Mouse (Mus musculus): ENCODE results near the gene Csmd2. TPM values are rescaled to one million over a fixed set of nuclear protein-coding genes. Genes with fewer than 3 reads are reported as not detected.

The Csmd2 gene
- total RNA-seq, 2 experiments from 2014 or later, result 43.1 to 48.9 TPM

DNA sequence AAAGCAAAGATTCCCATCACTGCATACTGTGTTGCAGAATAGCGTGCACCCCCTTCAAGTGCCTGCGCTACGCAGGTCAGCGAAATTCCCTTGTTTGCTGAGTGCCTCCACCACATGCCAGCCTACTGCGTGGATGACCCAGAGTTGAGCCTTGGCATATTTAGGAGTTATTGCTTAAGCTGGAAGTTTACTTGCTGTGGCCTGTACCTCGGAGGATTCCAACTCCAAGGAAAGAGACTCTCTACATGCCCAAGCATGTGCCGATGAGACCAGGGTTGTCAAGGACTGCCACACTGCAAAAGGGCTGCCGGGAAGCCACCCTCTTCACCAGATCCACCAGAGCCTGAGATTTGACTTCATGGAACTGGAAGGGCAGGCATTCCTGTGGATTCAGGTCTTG, 182.5 kb downstream of the Csmd2 start:
- DNase-seq (ENCODE audit: low spot score in 2 of 2), result no peak
- Histone ChIP-seq H3K4me3 (no peak overlapping the region), H3K27ac (no peak overlapping the region)
- no peak for TF ChIP-seq CTCF (conservative IDR thresholded peaks at IDR 0.05)

- Histone ChIP-seq H3K4me3 (no peak overlapping the region), H3K27ac (peak overlapping the region; percentile 39; the same call in 1 of the 2 replicates)
- TF ChIP-seq CTCF (conservative IDR thresholded peaks at IDR 0.05), result no peak
- DNase-seq (ENCODE audit: low spot score in 2 of 2), result peak in 1 of 2 experiments; percentile 38
Observed at GRCm38 (mm10) chr4:128171233-128171632, 183.6 kb downstream of the Csmd2 start.

DNA sequence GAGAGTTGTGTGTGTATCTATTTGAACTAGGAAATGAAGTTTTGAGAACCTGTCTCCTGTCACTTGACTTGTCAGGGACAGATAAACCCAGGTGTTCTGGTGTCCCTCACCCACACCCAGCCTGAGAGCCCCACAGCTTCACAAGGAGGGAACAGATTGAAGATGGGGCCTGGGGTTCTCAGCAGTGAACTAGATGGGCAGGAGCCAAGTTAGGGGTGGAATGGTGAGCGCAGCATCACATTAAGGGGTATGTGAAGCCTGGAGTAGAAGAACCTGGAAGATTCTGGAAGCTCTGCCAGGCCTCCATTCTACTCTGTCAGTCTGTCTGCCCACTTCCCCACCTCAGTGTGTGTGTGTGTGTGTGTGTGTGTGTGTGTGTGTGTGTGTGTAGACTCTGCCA, 184.0 kb downstream of the Csmd2 start:
- Histone ChIP-seq H3K27ac (peak overlapping the region; percentile 39; the same call in 1 of the 2 replicates), H3K4me3 (no peak overlapping the region)
- no peak for DNase-seq (ENCODE audit: low spot score in 2 of 2)
- TF ChIP-seq CTCF (conservative IDR thresholded peaks at IDR 0.05), result no peak

GRCm38 (mm10) chr4:128178974-128179373, 191.3 kb downstream of the Csmd2 start:
- Histone ChIP-seq H3K4me3 (no peak overlapping the region), H3K27ac (no peak overlapping the region)
- no peak for DNase-seq (ENCODE audit: low spot score in 2 of 2)
- no peak for TF ChIP-seq CTCF (conservative IDR thresholded peaks at IDR 0.05)

DNA sequence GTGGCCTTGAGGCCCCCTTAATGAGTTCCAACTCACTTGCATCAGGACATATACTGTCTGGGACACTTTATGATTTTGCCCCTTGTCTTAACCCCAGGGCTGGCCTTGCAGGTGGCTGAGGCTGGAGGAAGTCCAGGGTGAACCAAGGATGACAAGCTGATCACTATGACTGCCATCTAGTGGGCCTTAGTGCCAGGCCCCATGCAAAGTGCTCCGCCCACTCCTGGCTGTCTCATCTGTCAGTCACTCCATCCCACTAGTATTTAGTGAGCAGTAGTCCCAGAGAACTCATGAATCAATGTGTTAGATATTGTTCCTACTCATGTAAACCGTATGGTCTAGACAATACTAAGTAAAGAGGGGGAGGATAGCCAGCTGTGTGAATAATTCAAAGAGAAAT, 191.9 kb downstream of the Csmd2 start:
- Histone ChIP-seq H3K4me3 (no peak overlapping the region), H3K27ac (no peak overlapping the region)
- peak; percentile 75 for TF ChIP-seq CTCF (conservative IDR thresholded peaks at IDR 0.05)

DNA sequence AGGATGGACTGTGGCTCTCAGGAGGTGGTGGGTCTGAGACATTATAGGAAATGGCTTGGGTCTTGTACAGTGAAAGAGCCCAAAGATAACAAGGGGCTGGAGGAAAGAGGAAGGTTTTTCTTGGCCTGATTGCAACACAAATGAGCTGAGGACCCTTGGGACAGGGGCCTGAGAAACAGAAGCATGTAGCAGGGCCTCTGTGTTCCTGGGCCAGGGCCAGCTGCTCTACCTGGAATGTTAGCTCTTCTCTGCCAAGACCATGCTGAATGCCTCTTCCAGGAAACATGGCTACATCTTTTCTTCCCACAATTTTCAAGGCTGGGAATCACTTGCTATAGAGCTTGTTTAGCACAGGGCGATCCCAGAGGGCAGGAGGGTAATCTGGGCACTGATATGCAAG, 197.1 kb downstream of the Csmd2 start:
- DNase-seq (ENCODE audit: low spot score in 2 of 2), result no peak
- Histone ChIP-seq H3K27ac (no peak overlapping the region), H3K4me3 (no peak overlapping the region)
- TF ChIP-seq CTCF (conservative IDR thresholded peaks at IDR 0.05), result no peak

More for the DNA sequence above, 191.9 kb downstream of the Csmd2 start:
- DNase-seq (ENCODE audit: low spot score in 2 of 2), result peak; percentile 48 to 67

DNA sequence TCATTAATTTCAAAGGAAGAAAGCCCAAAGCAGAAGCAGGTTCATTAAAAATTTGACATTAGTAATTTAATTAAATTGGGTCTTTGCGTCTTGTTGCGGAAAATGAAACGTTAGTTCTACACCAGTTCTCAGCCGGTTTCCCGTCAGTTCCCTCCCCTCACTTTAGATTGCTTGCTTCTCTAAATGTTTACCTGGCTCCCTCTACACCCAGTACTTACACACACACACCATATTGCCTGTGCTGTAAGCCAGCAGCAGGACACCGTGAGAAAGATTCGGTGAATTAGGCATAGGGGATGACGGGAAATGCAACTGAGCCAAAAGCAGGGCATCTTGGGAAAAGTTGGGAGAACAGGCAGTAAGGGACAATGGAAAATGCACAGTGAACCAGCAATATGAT, 206.8 kb downstream of the Csmd2 start:
- no peak for DNase-seq (ENCODE audit: low spot score in 2 of 2)
- TF ChIP-seq CTCF (conservative IDR thresholded peaks at IDR 0.05), result no peak
- Histone ChIP-seq H3K4me3 (no peak overlapping the region), H3K27ac (no peak overlapping the region)

DNA sequence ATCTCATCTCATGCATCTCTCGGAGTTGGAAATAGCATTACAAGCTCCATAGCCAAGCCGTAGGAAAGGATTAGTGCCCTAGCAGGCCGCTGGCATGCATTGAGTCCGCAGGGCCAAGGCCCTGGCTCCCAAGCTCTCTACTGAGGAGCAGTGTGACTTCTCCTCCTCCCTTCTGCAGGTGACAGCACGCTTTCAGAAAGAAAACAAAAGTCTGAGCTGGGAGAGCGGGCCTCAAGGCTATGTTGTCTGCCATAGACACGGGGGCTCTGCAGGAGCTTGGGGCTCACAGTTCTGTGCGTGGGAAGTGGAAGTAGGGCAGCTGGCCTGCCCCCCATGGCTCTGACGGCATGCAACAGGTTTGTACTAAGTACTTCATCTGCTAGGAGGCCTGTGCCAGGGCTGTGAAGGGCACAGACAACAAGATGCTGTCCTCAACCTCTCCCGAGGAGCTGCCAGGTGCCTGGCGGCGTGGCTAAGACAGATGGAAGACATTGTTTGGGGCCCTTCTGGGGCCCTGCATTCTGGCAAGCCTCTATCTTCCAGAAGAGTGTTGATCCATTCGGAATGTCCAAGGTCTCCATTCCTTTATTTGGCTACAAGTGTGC, 230.4 kb downstream of the Csmd2 start:
- no peak for TF ChIP-seq CTCF (conservative IDR thresholded peaks at IDR 0.05)
- peak in 1 of 2 experiments; percentile 21 for DNase-seq (ENCODE audit: low spot score in 2 of 2)
- H3K27ac ChIP-seq, result peak overlapping the region; percentile 44; the same call in 1 of the 2 replicates
- no peak overlapping the region for H3K4me3 ChIP-seq

DNA sequence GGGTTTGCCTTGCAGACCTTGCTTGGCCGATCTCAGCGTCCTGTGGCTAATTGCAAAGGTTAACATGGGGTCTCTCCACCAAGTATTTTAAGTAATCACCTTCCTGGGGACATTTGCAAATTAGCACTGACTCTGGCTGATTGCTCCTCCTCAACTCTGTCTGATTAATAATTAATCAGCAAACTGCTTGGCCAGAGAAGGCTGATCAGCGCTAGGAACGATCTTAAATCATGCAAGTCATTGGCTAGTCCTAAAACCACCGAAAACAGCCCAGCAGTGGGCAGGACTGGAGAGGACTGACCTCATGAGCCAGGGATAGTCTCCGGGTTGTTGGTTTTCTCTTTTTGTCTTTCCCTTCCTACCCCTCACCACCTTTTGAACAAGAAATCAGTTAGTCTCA, 236.8 kb downstream of the Csmd2 start:
- no peak for TF ChIP-seq CTCF (conservative IDR thresholded peaks at IDR 0.05)
- DNase-seq (ENCODE audit: low spot score in 2 of 2), result no peak
- H3K4me3 ChIP-seq, result no peak overlapping the region

DNA sequence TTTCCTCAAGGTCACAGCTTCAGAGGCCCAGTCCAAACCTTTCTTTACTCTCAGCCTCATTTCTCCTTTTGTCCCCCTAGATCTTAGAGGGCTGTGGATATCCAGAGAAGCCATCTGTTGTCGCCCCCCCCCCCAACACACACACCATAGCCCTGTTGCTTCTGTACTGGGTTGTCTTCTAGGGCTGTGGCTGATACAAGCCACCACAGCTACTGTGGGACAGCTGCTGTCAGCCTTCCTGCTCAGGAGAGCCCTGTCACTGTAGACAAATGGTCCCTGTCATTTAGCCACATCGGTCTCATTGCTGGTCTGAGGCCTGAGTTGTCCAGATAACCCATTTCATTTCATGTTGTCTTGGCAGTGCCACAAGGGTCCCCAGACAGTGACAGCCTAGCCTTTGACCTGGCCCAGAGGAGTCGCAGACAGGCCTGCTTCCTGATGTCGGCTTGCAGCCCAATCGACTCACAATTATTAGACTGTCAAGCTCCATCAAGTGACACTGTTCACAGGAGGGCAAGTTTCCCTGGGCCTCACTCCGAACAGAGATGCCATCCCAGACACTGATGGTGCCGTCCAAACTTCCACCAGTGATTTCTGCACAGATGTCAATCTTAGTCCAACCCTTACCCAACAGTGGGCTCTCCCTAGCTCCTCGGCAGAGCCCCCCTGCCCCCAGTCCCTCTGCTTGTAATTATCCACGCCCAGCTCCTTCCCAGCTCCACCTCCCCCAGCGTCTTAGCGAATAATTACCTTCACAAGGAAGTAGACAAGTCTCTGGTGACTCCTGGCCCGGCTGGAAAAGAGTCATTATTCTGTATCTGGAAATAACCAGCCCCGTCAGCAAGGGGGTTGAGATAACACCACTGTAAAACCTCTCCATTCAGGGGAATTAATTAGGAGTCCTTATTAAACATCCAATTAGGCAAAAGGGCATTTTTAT, 240.0 kb downstream of the Csmd2 start:
- no peak for TF ChIP-seq CTCF (conservative IDR thresholded peaks at IDR 0.05)
- no peak overlapping the region for H3K27ac ChIP-seq

More for the DNA sequence above, 236.8 kb downstream of the Csmd2 start:
- no peak overlapping the region for H3K27ac ChIP-seq

DNA sequence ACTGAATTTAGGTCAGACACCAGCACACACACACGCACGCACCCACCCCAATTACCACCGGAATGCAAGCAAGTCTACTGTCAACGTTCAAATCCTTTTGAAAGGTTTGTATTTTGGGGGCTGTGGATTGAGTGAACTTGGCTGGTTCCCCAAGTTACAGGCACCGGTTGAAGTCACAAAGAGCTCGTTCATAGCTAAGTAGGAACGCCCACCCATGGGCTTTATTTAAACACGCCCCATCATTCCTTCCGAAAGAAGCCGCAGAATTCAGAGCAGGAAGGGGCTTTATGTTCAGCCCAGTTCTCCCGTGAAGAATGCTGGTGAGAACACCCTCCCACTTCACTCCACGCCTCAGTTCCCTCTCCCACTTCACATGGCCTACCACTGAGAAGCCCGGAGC, 245.8 kb downstream of the Csmd2 start:
- no peak overlapping the region for H3K4me3 ChIP-seq
- DNase-seq (ENCODE audit: low spot score in 2 of 2), result no peak
- no peak for TF ChIP-seq CTCF (conservative IDR thresholded peaks at IDR 0.05)
- no peak overlapping the region for H3K27ac ChIP-seq

More for the DNA sequence above, 240.0 kb downstream of the Csmd2 start:
- DNase-seq (ENCODE audit: low spot score in 2 of 2), result no peak
- H3K4me3 ChIP-seq, result no peak overlapping the region

GRCm38 (mm10) chr4:128239113-128239512, 251.5 kb downstream of the Csmd2 start:
- Histone ChIP-seq H3K27ac (no peak overlapping the region), H3K4me3 (no peak overlapping the region)
- peak in 1 of 2 experiments; percentile 15 for DNase-seq (ENCODE audit: low spot score in 2 of 2)
- peak; percentile 69 for TF ChIP-seq CTCF (conservative IDR thresholded peaks at IDR 0.05)

- DNase-seq (ENCODE audit: low spot score in 2 of 2), result no peak
- no peak for TF ChIP-seq CTCF (conservative IDR thresholded peaks at IDR 0.05)
- no peak overlapping the region for H3K4me3 ChIP-seq
- no peak overlapping the region for H3K27ac ChIP-seq
Observed at GRCm38 (mm10) chr4:128241075-128241853, 253.6 kb downstream of the Csmd2 start.

Data from layer of hippocampus, adult 2 months (tissue).